Mouse (Mus musculus) liver, adult 2 months (tissue): ENCODE measurements around the gene Lancl3. TPM values are rescaled to one million over a fixed set of nuclear protein-coding genes. Genes with fewer than 3 reads are reported as not detected.
"Not testable (repeated sequence)": the region's sequence is repeated elsewhere in the genome, so short reads cannot be mapped to it uniquely, and the experiment has no call there.

Source experiments
- DNase-seq: peaks from one replicate; pipeline ENCODE4 v3.0.0-alpha.2; 2011; ENCODE audit warnings: low read depth, low spot score; ENCODE audit errors: extremely low read depth
- H3K27ac ChIP-seq: fragments of 200-500 bp; replicated peaks from 2 replicates; pipeline ENCODE4 v1.5.1; 2012; ENCODE audit warnings: low read depth, mild to moderate bottlenecking, control low read depth, inconsistent platforms, low read length; ENCODE audit not compliant: insufficient read depth
- H3K27me3 ChIP-seq: fragments of 200-500 bp; 2 replicates; pipeline ENCODE4 v1.6.1; 2012; ENCODE audit warnings: mild to moderate bottlenecking, moderate library complexity, low read length, inconsistent platforms; ENCODE audit not compliant: control insufficient read depth, insufficient read depth
- H3K36me3 ChIP-seq: fragments of 200-500 bp; 2 replicates; pipeline ENCODE4 v1.6.1; 2012; ENCODE audit warnings: low read length, inconsistent platforms; ENCODE audit not compliant: control insufficient read depth, insufficient read depth
- H3K4me1 ChIP-seq: fragments of 200-500 bp; 2 replicates; pipeline ENCODE4 v1.6.1; 2011; ENCODE audit warnings: low read length; ENCODE audit not compliant: control insufficient read depth, insufficient read depth
- H3K4me3 ChIP-seq: fragments of 200-500 bp; 2 replicates; pipeline ENCODE4 v1.5.1; 2011; ENCODE audit warnings: low read depth, mild to moderate bottlenecking, control low read depth, low read length, moderate library complexity; ENCODE audit not compliant: insufficient read depth
- H3K79me2 ChIP-seq: fragments of 200-500 bp; 2 replicates; pipeline ENCODE4 v1.6.1; 2012; ENCODE audit warnings: inconsistent platforms, mild to moderate bottlenecking, low read length, moderate library complexity; ENCODE audit not compliant: control insufficient read depth, insufficient read depth
- H3K9ac ChIP-seq: fragments of 200-500 bp; 2 replicates; pipeline ENCODE4 v1.6.1; 2012; ENCODE audit warnings: low read depth, mild to moderate bottlenecking, control low read depth, inconsistent platforms, low read length
- CTCF ChIP-seq: fragments of 200-500 bp; IDR thresholded peaks from 2 replicates; pipeline ENCODE4 v1.5.1; 2011; ENCODE audit warnings: low read depth, low read length, control low read depth
- POLR2A ChIP-seq: fragments of 200-500 bp; IDR thresholded peaks from 2 replicates; pipeline ENCODE4 v1.6.1; 2011; ENCODE audit warnings: low read length, control low read depth; ENCODE audit not compliant: insufficient read depth; ENCODE audit errors: extremely low read depth
- WGBS: fragments of 180-500 bp; shearing (Covaris S2); methylation state at CpG from one replicate; pipeline ENCODE4 v1.1.7; 2018; 5-methylcytosine and 5-hydroxymethylcytosine counted together
- polyA plus RNA-seq: library from polyadenylated mRNA; depleted of rRNA; stranded (reverse); fragments of >200 nt; gene quantifications from 2 replicates; pipeline ENCODE4 v1.2.3, GENCODE M21; 2012; rRNA removed
- total RNA-seq: library from RNA; depleted of rRNA; stranded (reverse); fragments of >200 nt; gene quantifications from 2 replicates; pipeline ENCODE4 v1.2.3, GENCODE M21; 2014; rRNA removed

Lancl3 gene
- total and polyA plus RNA-seq, 2 experiments = 0.09 TPM; not detected in 1

DNA sequence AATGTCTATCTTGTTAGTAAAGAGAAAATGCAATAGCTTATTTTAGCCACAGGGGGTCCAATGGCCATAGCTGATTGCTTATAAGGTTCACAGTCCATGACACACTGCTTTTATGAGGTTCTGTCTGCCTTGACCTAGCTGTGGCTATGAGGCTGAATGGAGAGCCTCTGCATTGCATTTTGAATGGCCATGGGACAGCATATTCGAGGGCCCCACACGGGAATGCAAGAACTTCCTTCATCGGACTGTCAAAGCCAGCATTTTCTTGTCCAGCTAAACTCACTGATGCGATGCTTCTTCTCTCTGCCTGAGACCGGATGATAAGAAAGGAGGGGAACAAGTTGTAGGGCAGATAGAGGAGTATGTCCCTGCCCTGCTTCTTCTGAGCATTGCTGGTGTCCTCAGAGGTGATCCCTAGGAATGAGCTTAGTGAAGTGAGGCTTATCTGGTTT, 98.7 kb downstream of the Lancl3 start:
- Histone ChIP-seq H3K79me2 (no peaks in the 10 kb centered on the region), H3K36me3 (no peaks in the 10 kb centered on the region), H3K27me3 (no peaks in the 10 kb centered on the region), H3K4me3 (no peak overlapping the region), H3K4me1 (no peaks in the 10 kb centered on the region), H3K27ac (no peak overlapping the region), H3K9ac (no peak overlapping the region)
- no peak for DNase-seq
- TF ChIP-seq POLR2A = no peak
- WGBS = 89% methylated on average over 5 of the region's 5 CpGs

- H3K27me3 ChIP-seq = no peaks in the 10 kb centered on the region
These were observed 103.1 kb downstream of the Lancl3 start for GRCm38 (mm10) chrX:9302791-9303190.

DNA sequence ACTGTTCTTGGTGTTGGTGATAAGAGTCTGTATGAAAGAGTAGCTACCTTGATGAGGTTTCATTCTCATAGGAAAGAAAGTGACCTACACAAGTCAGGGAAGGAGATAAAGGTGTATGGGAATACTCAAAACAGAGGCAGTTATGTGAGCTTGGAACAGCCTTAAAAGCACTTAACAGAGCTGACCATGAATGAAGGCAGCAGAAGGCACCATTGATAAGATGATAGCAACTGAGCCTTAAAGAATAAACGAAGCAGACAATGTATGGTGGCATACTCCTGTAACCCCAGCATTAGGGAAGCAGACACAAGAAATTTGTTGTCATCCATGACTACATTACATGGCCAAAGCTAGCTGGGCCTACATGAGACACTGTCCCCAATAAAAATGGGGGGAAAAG, 103.8 kb downstream of the Lancl3 start:
- H3K27ac ChIP-seq = no peak overlapping the region
- no peak overlapping the region for H3K4me3 ChIP-seq
- no peaks in the 10 kb centered on the region for H3K79me2 ChIP-seq
- DNase-seq = no peak
- 85% methylated on average over 1 of the region's 1 CpGs for WGBS
- TF ChIP-seq CTCF = no peak
- TF ChIP-seq POLR2A = no peak
- no peak overlapping the region for H3K9ac ChIP-seq
- H3K27me3 ChIP-seq = no peaks in the 10 kb centered on the region
- no peaks in the 10 kb centered on the region for H3K36me3 ChIP-seq
- no peaks in the 10 kb centered on the region for H3K4me1 ChIP-seq

More at GRCm38 (mm10) chrX:9302791-9303190, 103.1 kb downstream of the Lancl3 start:
- Histone ChIP-seq H3K4me3 (no peak overlapping the region), H3K36me3 (no peaks in the 10 kb centered on the region), H3K4me1 (no peaks in the 10 kb centered on the region), H3K79me2 (no peaks in the 10 kb centered on the region), H3K27ac (no peak overlapping the region), H3K9ac (no peak overlapping the region)
- no peak for DNase-seq
- TF ChIP-seq POLR2A (no peak), CTCF (no peak)
- 92% methylated on average over 5 of the region's 5 CpGs for WGBS

DNA sequence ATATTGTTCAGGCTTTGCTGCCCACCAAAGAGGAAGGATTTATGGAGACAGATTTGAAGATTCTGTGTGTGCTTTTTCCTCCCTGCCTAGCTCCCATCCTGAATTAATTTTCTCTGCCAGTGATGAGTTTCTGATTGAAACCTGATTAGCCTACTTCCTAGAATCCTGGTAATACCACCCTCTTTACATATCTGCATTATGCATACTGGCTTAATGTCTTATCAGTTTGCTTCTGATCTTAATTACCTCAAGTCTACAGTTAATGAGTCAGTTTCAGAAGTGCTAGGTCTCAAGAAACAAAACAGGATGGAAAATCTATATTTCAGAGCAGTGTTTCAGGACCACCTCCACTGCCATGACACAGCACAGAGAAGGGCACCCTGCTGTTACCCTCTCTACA, 116.8 kb downstream of the Lancl3 start:
- not testable (repeated sequence) for H3K4me3 ChIP-seq, H3K9ac ChIP-seq, H3K27me3 ChIP-seq, H3K79me2 ChIP-seq, H3K27ac ChIP-seq, H3K4me1 ChIP-seq, DNase-seq, H3K36me3 ChIP-seq

Other genes with a start within 250 kb of the Lancl3 start
- gene Fthl17b, start 236.9 kb upstream of the Lancl3 start, total RNA-seq = not detected in 2 replicates
- not detected in 2 replicates for gene Fthl17b, start 236.9 kb upstream of the Lancl3 start, polyA plus RNA-seq
- gene Fthl17c, start 223.3 kb upstream of the Lancl3 start, total RNA-seq = not detected in 2 replicates
- gene Fthl17c, start 223.3 kb upstream of the Lancl3 start, polyA plus RNA-seq = not detected in 2 replicates
- not detected in 2 replicates for gene Fthl17d, start 213.1 kb upstream of the Lancl3 start, total RNA-seq
- gene Fthl17d, start 213.1 kb upstream of the Lancl3 start, polyA plus RNA-seq = not detected in 2 replicates
- gene Fthl17e, start 166.4 kb upstream of the Lancl3 start, total RNA-seq = not detected in 2 replicates
- not detected in 2 replicates for gene Fthl17e, start 166.4 kb upstream of the Lancl3 start, polyA plus RNA-seq
- gene Fthl17f, start 136.9 kb upstream of the Lancl3 start, total RNA-seq = not detected in 2 replicates
- gene Fthl17f, start 136.9 kb upstream of the Lancl3 start, polyA plus RNA-seq = not detected in 2 replicates
- not detected in 2 replicates for gene 4930402K13Rik, start 95.3 kb upstream of the Lancl3 start, total RNA-seq
- gene 4930402K13Rik, start 95.3 kb upstream of the Lancl3 start, polyA plus RNA-seq = not detected in 2 replicates
- not detected in 2 replicates for gene Gm14862, start 57.0 kb downstream of the Lancl3 start, total RNA-seq
- not detected in 2 replicates for gene Gm14862, start 57.0 kb downstream of the Lancl3 start, polyA plus RNA-seq
- gene Xk, start 72.9 kb downstream of the Lancl3 start, total RNA-seq = 1.8 and 2.3 TPM in 2 replicates
- gene Xk, start 72.9 kb downstream of the Lancl3 start, polyA plus RNA-seq = 2.0 and 2.2 TPM in 2 replicates
- gene H2al1m, start 83.9 kb downstream of the Lancl3 start, total RNA-seq = 0.37 and 0.60 TPM in 2 replicates
- gene H2al1m, start 83.9 kb downstream of the Lancl3 start, polyA plus RNA-seq = 0.24 TPM in 1 of 2 replicates, not detected in the other
- gene H2al1k, start 150.7 kb downstream of the Lancl3 start, total RNA-seq = not detected in 2 replicates
- 0.81 and 0.83 TPM in 2 replicates for gene H2al1k, start 150.7 kb downstream of the Lancl3 start, polyA plus RNA-seq